Comparison of ENCODE assay signal across 20 mouse cellular contexts in genomic region chr13:18332596-18332995, GRCm38 (mm10).
A peak's percentile ranks its signal among the peaks of the same experiment; 100 is the strongest.
DNase-seq lines count a peak whose midpoint lies in the region; ATAC-seq and TF ChIP-seq lines count a peak whose summit lies in the region.
"Had no signal": no experiment of that assay in that cellular context is flagged by ENCODE, and none has a peak within 500 bp of the region (broad histone marks: within the 10 kb centered on the region; RNA-seq: fewer than 3 reads in every experiment).

No protein-coding gene starts in this region.

- no peak overlapping the region for H3K9ac ChIP-seq in kidney, embryonic 15.5 days
- H3K9ac ChIP-seq in CH12.LX (ENCODE audit: insufficient read depth, low read depth) = no peak overlapping the region
- H3K9ac ChIP-seq: embryonic facial prominence, embryonic 12.5 days; forebrain, embryonic 13.5 days; liver, postnatal 0 days; midbrain, embryonic 13.5 days had no signal

- no peak overlapping the region for H3K27ac ChIP-seq in kidney, embryonic 15.5 days
- H3K27ac ChIP-seq in CH12.LX (ENCODE audit: insufficient read depth, low read depth) = no peak overlapping the region
- H3K27ac ChIP-seq: embryonic facial prominence, embryonic 12.5 days; forebrain, embryonic 13.5 days; midbrain, embryonic 13.5 days had no signal

- dilution Hi-C loops in CH12.LX (cut with MboI; ENCODE audit: extremely low pct_ligation_motif_present, extremely low pct_unique_long_range_greater_than_20kb, low sequenced_read_pairs) = no loop called here

- no peak for ATAC-seq in kidney, embryonic 15.5 days (replicated peaks; ENCODE audit: low FRiP score)
- ATAC-seq: forebrain, embryonic 13.5 days; liver, postnatal 0 days; midbrain, embryonic 13.5 days had no signal

- peak; percentile 18 to 57; a peak in 3 of 4 replicates for TF ChIP-seq CTCF in CH12.LX (conservative IDR thresholded peaks at IDR 0.05 in 1 of 2, IDR thresholded peaks at IDR 0.05 in 1 of 2; ENCODE audit: low read depth in 2 of 2, low read length in 2 of 2)

- H3K4me3 ChIP-seq in kidney, embryonic 15.5 days (replicated peaks) = no peak overlapping the region
- no peak overlapping the region for H3K4me3 ChIP-seq in CH12.LX (replicated peaks in 1 of 3; ENCODE audit: low read depth in 2 of 3, low read length in 2 of 3, poor library complexity in 1 of 3)
- H3K4me3 ChIP-seq: embryonic facial prominence, embryonic 12.5 days; erythroblast, embryonic 14.5 days; forebrain, embryonic 13.5 days; midbrain, embryonic 13.5 days; myocyte had no signal

- in situ Hi-C loops in CH12.LX (cut with MboI; ENCODE audit: low pct_ligation_motif_present, low pct_unique_long_range_greater_than_20kb, low sequenced_read_pairs) = no loop called here

- no peaks in the 10 kb centered on the region for H3K79me2 ChIP-seq in CH12.LX (replicated peaks; ENCODE audit: control insufficient read depth, extremely low read depth, insufficient read depth, poor library complexity, severe bottlenecking)

- no peaks in the 10 kb centered on the region for H3K36me3 ChIP-seq in kidney, embryonic 15.5 days
- H3K36me3 ChIP-seq in CH12.LX (replicated peaks in 1 of 2; ENCODE audit: control insufficient read depth in 1 of 2, insufficient read depth in 1 of 2, low read length in 1 of 2) = no peaks in the 10 kb centered on the region
- H3K36me3 ChIP-seq: embryonic facial prominence, embryonic 12.5 days; midbrain, embryonic 13.5 days had no signal

- DNase-seq in embryo, embryonic 11 days = peak; percentile 22
- no peak for DNase-seq in embryo, embryonic 10 days (ENCODE audit: low spot score)
- DNase-seq in kidney, postnatal 10 days = peak; percentile 12
- DNase-seq in lung, postnatal 10 days = peak; percentile 3
- DNase-seq in lung, postnatal 4 days = no peak
- peak; percentile 11 for DNase-seq in CH12.LX (ENCODE audit: extremely low read depth)
- DNase-seq in ovary, postnatal 14 days (ENCODE audit: low spot score) = no peak
- DNase-seq: cerebellum, adult 2 months; gastrocnemius, postnatal 14 days; layer of hippocampus, postnatal 36 days; liver, postnatal 0 days; spleen, adult 18-20 months; thymus, adult 18-20 months; thymus, postnatal 4 days had no signal

- no peaks in the 10 kb centered on the region for H3K9me3 ChIP-seq in kidney, embryonic 15.5 days (replicated peaks)
- H3K9me3 ChIP-seq in CH12.LX (replicated peaks; ENCODE audit: low read length) = no peaks in the 10 kb centered on the region
- H3K9me3 ChIP-seq: embryonic facial prominence, embryonic 12.5 days; forebrain, embryonic 13.5 days; midbrain, embryonic 13.5 days had no signal

- 28% methylated on average over 1 of the region's 1 CpGs for WGBS in kidney, embryonic 15.5 days

- H3K4me2 ChIP-seq in kidney, embryonic 15.5 days = no peak overlapping the region
- no peak overlapping the region for H3K4me2 ChIP-seq in CH12.LX (ENCODE audit: insufficient read depth, low read depth, poor library complexity, severe bottlenecking)
- H3K4me2 ChIP-seq: embryonic facial prominence, embryonic 12.5 days; forebrain, embryonic 13.5 days; midbrain, embryonic 13.5 days had no signal

- no peaks in the 10 kb centered on the region for H3K27me3 ChIP-seq in kidney, embryonic 15.5 days
- H3K27me3 ChIP-seq in CH12.LX (replicated peaks) = no peaks in the 10 kb centered on the region
- H3K27me3 ChIP-seq: embryonic facial prominence, embryonic 12.5 days; forebrain, embryonic 13.5 days; midbrain, embryonic 13.5 days had no signal

- no peak for TF ChIP-seq POLR2A in CH12.LX (IDR thresholded peaks at IDR 0.05; ENCODE audit: low read depth, low read length)

- no peak for TF ChIP-seq EP300 in CH12.LX (IDR thresholded peaks at IDR 0.05; ENCODE audit: low read length)

- no peaks in the 10 kb centered on the region for H3K4me1 ChIP-seq in kidney, embryonic 15.5 days
- peaks cover 0 to 23% of the 10 kb centered on the region in 2 experiments; a peak in 2 of 4 replicates for H3K4me1 ChIP-seq in CH12.LX (ENCODE audit: control insufficient read depth in 1 of 2, insufficient read depth in 2 of 2)
- H3K4me1 ChIP-seq: embryonic facial prominence, embryonic 12.5 days; forebrain, embryonic 13.5 days had no signal

- peak; percentile 53 for TF ChIP-seq RAD21 in CH12.LX (IDR thresholded peaks at IDR 0.05; ENCODE audit: low read depth, low read length)

TF ChIP-seq in CH12.LX, 34 proteins besides CTCF, POLR2A, EP300 and RAD21:
- TF ChIP-seq SMC3 (IDR thresholded peaks at IDR 0.05; ENCODE audit: low read depth, low read length) (peak; percentile 33; the same call in 1 of the 2 replicates), MEF2A (IDR thresholded peaks at IDR 0.05; ENCODE audit: borderline replicate concordance, low read depth, low read length) (no peak), MYC (IDR thresholded peaks at IDR 0.05; ENCODE audit: low read depth, low read length) (no peak)
TF ChIP-seq in CH12.LX: peak in this region for 1.

Comparison
In these comparisons a context has a peak if more than half of its experiments do, and no peak if none do; other contexts are left out.
1. DNase-seq: peak in embryo, embryonic 11 days (single experiment), kidney, postnatal 10 days (single experiment), lung, postnatal 10 days (single experiment) and CH12.LX (single experiment); none in embryo, embryonic 10 days (single experiment), lung, postnatal 4 days (0 of 2) and ovary, postnatal 14 days (single experiment).